Mouse (Mus musculus): Measurements from ENCODE around the gene Prr13.

GRCm38 (mm10) chr15:102421437-102421836, 37.4 kb upstream of the Prr13 start:
- TF ChIP-seq CTCF (IDR thresholded peaks at IDR 0.05; ENCODE audit: borderline replicate concordance, extremely low read depth, insufficient read depth, insufficient read length) (peak; percentile 38; the same call in 1 of the 2 replicates), POLR2A (IDR thresholded peaks at IDR 0.05; ENCODE audit: borderline replicate concordance, extremely low read depth, insufficient read depth, insufficient read length, poor library complexity, severe bottlenecking) (no peak)

All from brain, embryonic 14.5 days (tissue).